Mouse (Mus musculus) adipose tissue, adult 10 weeks (tissue): ENCODE results near the gene Laptm5. TPM values are rescaled to one million over a fixed set of nuclear protein-coding genes. Genes with fewer than 3 reads are reported as not detected.

Source experiments
- polyA plus RNA-seq: library from polyadenylated mRNA; stranded (reverse); fragments of 350-450 nt; fragmentation: Illumina TruSeq; extraction: RNeasy Lipid Tissue Mini Kit (QIAGEN cat#74804); gene quantifications from one replicate; pipeline ENCODE4 v1.2.3, GENCODE M21; 2014; ENCODE audit warnings: low read depth, low replicate concordance

Laptm5 gene
- polyA plus RNA-seq, result 53.9 TPM

GRCm38 (mm10) chr4:130913077-130913476, at the start of gene Laptm5:
Gene Laptm5, plus strand, starts transcription at chr4:130913125.

GRCm38 (mm10) chr4:130944112-130944511, 31.2 kb downstream of the Laptm5 start, which contains the start of gene Matn1:
Gene Matn1, plus strand, starts transcription at chr4:130944385.

Other genes starting within 250 kb of the Laptm5 start
- 29.5 TPM for gene Pum1, start 249.8 kb upstream of the Laptm5 start, polyA plus RNA-seq
- 38.5 TPM for gene Sdc3, start 120.6 kb upstream of the Laptm5 start, polyA plus RNA-seq
- not detected for gene Matn1, start 31.3 kb downstream of the Laptm5 start, polyA plus RNA-seq